Mouse (Mus musculus) midbrain, embryonic 15.5 days (tissue): ENCODE measurements around the gene Ccl3. TPM values are rescaled to one million over a fixed set of nuclear protein-coding genes. Genes with fewer than 3 reads are reported as not detected.

Source experiments
- ATAC-seq: fragments of 200-750 bp; cut with Nextera tagmentation; replicated peaks from 2 replicates; pipeline ENCODE4 v1.8.0; 2017; ENCODE audit warnings: moderate TSS enrichment
- H3K27ac ChIP-seq: fragments of 300-500 bp; sonication (generic); 2 replicates; pipeline ENCODE4 v1.5.1; 2015; ENCODE audit warnings: mild to moderate bottlenecking, inconsistent platforms
- H3K27me3 ChIP-seq: fragments of 300-500 bp; sonication (generic); replicated peaks from 2 replicates; pipeline ENCODE4 v1.6.1; 2015; ENCODE audit warnings: inconsistent platforms
- H3K36me3 ChIP-seq: fragments of 300-500 bp; sonication (generic); replicated peaks from 2 replicates; pipeline ENCODE4 v1.6.1; 2015; ENCODE audit warnings: inconsistent platforms
- H3K4me1 ChIP-seq: fragments of 300-500 bp; sonication (generic); 2 replicates; pipeline ENCODE4 v1.6.1; 2015; ENCODE audit warnings: inconsistent platforms
- H3K4me2 ChIP-seq: fragments of 300-500 bp; sonication (generic); 2 replicates; pipeline ENCODE4 v1.6.1; 2015; ENCODE audit warnings: inconsistent platforms, mild to moderate bottlenecking, moderate library complexity
- H3K4me3 ChIP-seq: fragments of 300-500 bp; sonication (generic); 2 replicates; pipeline ENCODE4 v1.5.1; 2015; ENCODE audit warnings: mild to moderate bottlenecking, inconsistent platforms
- H3K9ac ChIP-seq: fragments of 300-500 bp; sonication (generic); 2 replicates; pipeline ENCODE4 v1.6.1; 2015; ENCODE audit warnings: mild to moderate bottlenecking, inconsistent platforms
- H3K9me3 ChIP-seq: fragments of 300-500 bp; sonication (generic); 2 replicates; pipeline ENCODE4 v1.6.1; 2016; ENCODE audit warnings: inconsistent platforms
- WGBS: fragments of 180-500 bp; shearing (Covaris S2); methylation state at CpG from one replicate; pipeline ENCODE4 v1.1.7; 2015; ENCODE audit warnings: mixed read lengths; 5-methylcytosine and 5-hydroxymethylcytosine counted together
- polyA plus RNA-seq: library from polyadenylated mRNA; unstranded; fragments of >200 nt; fragmentation: Nextera tagmentation; extraction: Ambion mirVana; gene quantifications from 2 replicates; pipeline ENCODE4 v1.2.1, GENCODE M21; 2015

The Ccl3 gene
- polyA plus RNA-seq, result 1.3 and 1.6 TPM in 2 replicates

- Histone ChIP-seq H3K4me3 (no peak within 1 kb of the TSS), H3K36me3 (no peaks in the 10 kb centered on the region), H3K9me3 (no peaks in the 10 kb centered on the region), H3K4me2 (no peak within 1 kb of the TSS), H3K4me1 (no peaks in the 10 kb centered on the region), H3K9ac (no peak within 1 kb of the TSS), H3K27ac (no peak within 1 kb of the TSS), H3K27me3 (no peaks in the 10 kb centered on the region)
- ATAC-seq, result no peak
- WGBS, result 85% methylated on average over 8 of the region's 8 CpGs
Observed at GRCm38 (mm10) chr11:83649305-83649841, at the start of gene Ccl3. TSS of gene Ccl3 (minus strand) at chr11:83649355.

- H3K4me2 ChIP-seq, result no peak overlapping the region
- WGBS, result 69% methylated on average over 1 of the region's 1 CpGs
- ATAC-seq, result no peak
- no peaks in the 10 kb centered on the region for H3K4me1 ChIP-seq
- no peaks in the 10 kb centered on the region for H3K27me3 ChIP-seq
- H3K27ac ChIP-seq, result no peak overlapping the region
- no peaks in the 10 kb centered on the region for H3K9me3 ChIP-seq
- no peak overlapping the region for H3K4me3 ChIP-seq
- H3K9ac ChIP-seq, result no peak overlapping the region
- H3K36me3 ChIP-seq, result no peaks in the 10 kb centered on the region
Observed at GRCm38 (mm10) chr11:83692008-83692407, 42.9 kb upstream of the Ccl3 start.

- Histone ChIP-seq H3K36me3 (no peaks in the 10 kb centered on the region), H3K4me3 (no peak overlapping the region), H3K27me3 (no peaks in the 10 kb centered on the region), H3K27ac (no peak overlapping the region), H3K9me3 (no peaks in the 10 kb centered on the region), H3K4me1 (no peaks in the 10 kb centered on the region), H3K4me2 (no peak overlapping the region), H3K9ac (no peak overlapping the region)
- WGBS, result 84% methylated on average over 1 of the region's 1 CpGs
- no peak for ATAC-seq
Observed at GRCm38 (mm10) chr11:83689918-83690317, 40.8 kb upstream of the Ccl3 start.

GRCm38 (mm10) chr11:83675665-83676064 lies 26.5 kb upstream of the Ccl3 start:
- Histone ChIP-seq H3K9me3 (no peaks in the 10 kb centered on the region), H3K9ac (no peak overlapping the region), H3K36me3 (no peaks in the 10 kb centered on the region), H3K4me2 (no peak overlapping the region), H3K27ac (no peak overlapping the region), H3K4me3 (no peak overlapping the region), H3K4me1 (no peaks in the 10 kb centered on the region), H3K27me3 (no peaks in the 10 kb centered on the region)
- 95% methylated on average over 1 of the region's 1 CpGs for WGBS
- no peak for ATAC-seq

- no peak for ATAC-seq
- H3K4me2 ChIP-seq, result no peak overlapping the region
- H3K36me3 ChIP-seq, result no peaks in the 10 kb centered on the region
- no peaks in the 10 kb centered on the region for H3K4me1 ChIP-seq
- no peak overlapping the region for H3K4me3 ChIP-seq
- H3K9me3 ChIP-seq, result no peaks in the 10 kb centered on the region
- no peaks in the 10 kb centered on the region for H3K27me3 ChIP-seq
- H3K27ac ChIP-seq, result no peak overlapping the region
- no peak overlapping the region for H3K9ac ChIP-seq
Observed at GRCm38 (mm10) chr11:83671743-83672142, 22.6 kb upstream of the Ccl3 start.

GRCm38 (mm10) chr11:83663532-83663931 lies 14.4 kb upstream of the Ccl3 start:
- H3K9ac ChIP-seq, result no peak overlapping the region
- ATAC-seq, result no peak
- no peaks in the 10 kb centered on the region for H3K4me1 ChIP-seq
- no peak overlapping the region for H3K27ac ChIP-seq
- no peaks in the 10 kb centered on the region for H3K9me3 ChIP-seq
- H3K4me2 ChIP-seq, result no peak overlapping the region
- H3K27me3 ChIP-seq, result no peaks in the 10 kb centered on the region
- no peak overlapping the region for H3K4me3 ChIP-seq
- H3K36me3 ChIP-seq, result no peaks in the 10 kb centered on the region
- 90% methylated on average over 5 of the region's 5 CpGs for WGBS

- Histone ChIP-seq H3K4me2 (no peak within 1 kb of the TSS), H3K4me1 (no peaks in the 10 kb centered on the region), H3K27me3 (no peaks in the 10 kb centered on the region), H3K36me3 (no peaks in the 10 kb centered on the region), H3K9ac (no peak within 1 kb of the TSS), H3K9me3 (no peaks in the 10 kb centered on the region), H3K4me3 (no peak within 1 kb of the TSS), H3K27ac (no peak within 1 kb of the TSS)
- no peak for ATAC-seq
- 83% methylated on average over 6 of the region's 6 CpGs for WGBS
Observed at GRCm38 (mm10) chr11:83662204-83662603, 13.0 kb upstream of the Ccl3 start, which contains the start of gene Ccl4. TSS of gene Ccl4 (plus strand) at chr11:83662584.

- no peak overlapping the region for H3K9ac ChIP-seq
- H3K4me3 ChIP-seq, result no peak overlapping the region
- no peak overlapping the region for H3K4me2 ChIP-seq
- H3K27ac ChIP-seq, result no peak overlapping the region
- no peaks in the 10 kb centered on the region for H3K36me3 ChIP-seq
- H3K9me3 ChIP-seq, result no peaks in the 10 kb centered on the region
- H3K4me1 ChIP-seq, result no peaks in the 10 kb centered on the region
- WGBS, result 88% methylated on average over 6 of the region's 6 CpGs
- no peak for ATAC-seq
- no peaks in the 10 kb centered on the region for H3K27me3 ChIP-seq
Observed at GRCm38 (mm10) chr11:83658797-83659196, 9.6 kb upstream of the Ccl3 start.

GRCm38 (mm10) chr11:83657508-83657907 lies 8.4 kb upstream of the Ccl3 start:
- ATAC-seq, result no peak
- Histone ChIP-seq H3K36me3 (no peaks in the 10 kb centered on the region), H3K27me3 (no peaks in the 10 kb centered on the region), H3K9me3 (no peaks in the 10 kb centered on the region), H3K27ac (no peak overlapping the region), H3K4me2 (no peak overlapping the region), H3K4me1 (no peaks in the 10 kb centered on the region), H3K4me3 (no peak overlapping the region), H3K9ac (no peak overlapping the region)
- WGBS, result 89% methylated on average over 3 of the region's 3 CpGs

GRCm38 (mm10) chr11:83654606-83655005 lies 5.5 kb upstream of the Ccl3 start:
- no peaks in the 10 kb centered on the region for H3K9me3 ChIP-seq
- H3K36me3 ChIP-seq, result no peaks in the 10 kb centered on the region
- H3K4me2 ChIP-seq, result no peak overlapping the region
- no peak overlapping the region for H3K4me3 ChIP-seq
- no peak for ATAC-seq
- no peak overlapping the region for H3K9ac ChIP-seq
- 90% methylated on average over 8 of the region's 8 CpGs for WGBS
- H3K27me3 ChIP-seq, result no peaks in the 10 kb centered on the region
- H3K27ac ChIP-seq, result no peak overlapping the region
- no peaks in the 10 kb centered on the region for H3K4me1 ChIP-seq

- WGBS, result 93% methylated on average over 6 of the region's 6 CpGs
- H3K36me3 ChIP-seq, result no peaks in the 10 kb centered on the region
- no peak overlapping the region for H3K9ac ChIP-seq
Observed at GRCm38 (mm10) chr11:83646356-83647149, 2.6 kb downstream of the Ccl3 start.

GRCm38 (mm10) chr11:83645521-83645920 lies 3.6 kb downstream of the Ccl3 start, which contains the start of gene Rpl9-ps1:
TSS of gene Rpl9-ps1 (minus strand) at chr11:83645621.
- WGBS, result 88% methylated on average over 1 of the region's 1 CpGs

More at GRCm38 (mm10) chr11:83646356-83647149, 2.6 kb downstream of the Ccl3 start:
- Histone ChIP-seq H3K4me1 (no peaks in the 10 kb centered on the region), H3K4me2 (no peak overlapping the region), H3K4me3 (no peak overlapping the region), H3K9me3 (no peaks in the 10 kb centered on the region), H3K27ac (no peak overlapping the region), H3K27me3 (no peaks in the 10 kb centered on the region)
- ATAC-seq, result no peak

GRCm38 (mm10) chr11:83641216-83641615 lies 7.9 kb downstream of the Ccl3 start:
- H3K27me3 ChIP-seq, result no peaks in the 10 kb centered on the region
- WGBS, result 89% methylated on average over 2 of the region's 2 CpGs
- no peaks in the 10 kb centered on the region for H3K36me3 ChIP-seq
- H3K4me1 ChIP-seq, result no peaks in the 10 kb centered on the region
- no peak for ATAC-seq
- H3K4me3 ChIP-seq, result no peak overlapping the region
- H3K4me2 ChIP-seq, result no peak overlapping the region
- H3K9ac ChIP-seq, result no peak overlapping the region
- no peak overlapping the region for H3K27ac ChIP-seq
- no peaks in the 10 kb centered on the region for H3K9me3 ChIP-seq

More at GRCm38 (mm10) chr11:83645521-83645920, 3.6 kb downstream of the Ccl3 start, which contains the start of gene Rpl9-ps1:
- no peak for ATAC-seq
- Histone ChIP-seq H3K9me3 (no peaks in the 10 kb centered on the region), H3K9ac (no peak within 1 kb of the TSS), H3K27me3 (no peaks in the 10 kb centered on the region), H3K36me3 (no peaks in the 10 kb centered on the region), H3K4me3 (no peak within 1 kb of the TSS), H3K4me2 (no peak within 1 kb of the TSS), H3K4me1 (no peaks in the 10 kb centered on the region), H3K27ac (no peak within 1 kb of the TSS)
